Mouse (Mus musculus) midbrain, embryonic 12.5 days (tissue): Measurements from ENCODE around the gene Olfr33. TPM values are rescaled to one million over a fixed set of nuclear protein-coding genes. Genes with fewer than 3 reads are reported as not detected.

Source experiments
- ATAC-seq: fragments of 200-750 bp; cut with Nextera tagmentation; 2 replicates; pipeline ENCODE4 v1.8.0; 2017; ENCODE audit warnings: low read depth, moderate TSS enrichment, moderate library complexity; ENCODE audit not compliant: low FRiP score
- H3K27ac ChIP-seq: fragments of 300-500 bp; sonication (generic); replicated peaks from 2 replicates; pipeline ENCODE4 v1.5.1; 2016; ENCODE audit warnings: mild to moderate bottlenecking
- H3K27me3 ChIP-seq: fragments of 300-500 bp; sonication (generic); 2 replicates; pipeline ENCODE4 v1.6.1; 2016; ENCODE audit warnings: mild to moderate bottlenecking
- H3K36me3 ChIP-seq: fragments of 300-500 bp; sonication (generic); 2 replicates; pipeline ENCODE4 v1.6.1; 2016
- H3K4me1 ChIP-seq: fragments of 300-500 bp; sonication (generic); 2 replicates; pipeline ENCODE4 v1.6.1; 2016
- H3K4me2 ChIP-seq: fragments of 300-500 bp; sonication (generic); replicated peaks from 2 replicates; pipeline ENCODE4 v1.6.1; 2016; ENCODE audit warnings: mild to moderate bottlenecking, moderate library complexity
- H3K4me3 ChIP-seq: fragments of 300-500 bp; sonication (generic); 2 replicates; pipeline ENCODE4 v1.5.1; 2016; ENCODE audit warnings: mild to moderate bottlenecking
- H3K9ac ChIP-seq: fragments of 300-500 bp; sonication (generic); replicated peaks from 2 replicates; pipeline ENCODE4 v1.6.1; 2016; ENCODE audit warnings: mild to moderate bottlenecking, moderate library complexity
- H3K9me3 ChIP-seq: fragments of 300-500 bp; sonication (generic); 2 replicates; pipeline ENCODE4 v1.6.1; 2016; ENCODE audit warnings: mild to moderate bottlenecking
- WGBS: fragments of 180-500 bp; shearing (Covaris S2); methylation state at CpG from one replicate; pipeline ENCODE4 v1.1.7; 2016; 5-methylcytosine and 5-hydroxymethylcytosine counted together
- polyA plus RNA-seq: library from polyadenylated mRNA; unstranded; fragments of >200 nt; fragmentation: Nextera tagmentation; extraction: Ambion mirVana; gene quantifications from 2 replicates; pipeline ENCODE4 v1.2.1, GENCODE M21; 2016

Olfr33 gene
- polyA plus RNA-seq, 1 experiment from 2014 or later: not detected

DNA sequence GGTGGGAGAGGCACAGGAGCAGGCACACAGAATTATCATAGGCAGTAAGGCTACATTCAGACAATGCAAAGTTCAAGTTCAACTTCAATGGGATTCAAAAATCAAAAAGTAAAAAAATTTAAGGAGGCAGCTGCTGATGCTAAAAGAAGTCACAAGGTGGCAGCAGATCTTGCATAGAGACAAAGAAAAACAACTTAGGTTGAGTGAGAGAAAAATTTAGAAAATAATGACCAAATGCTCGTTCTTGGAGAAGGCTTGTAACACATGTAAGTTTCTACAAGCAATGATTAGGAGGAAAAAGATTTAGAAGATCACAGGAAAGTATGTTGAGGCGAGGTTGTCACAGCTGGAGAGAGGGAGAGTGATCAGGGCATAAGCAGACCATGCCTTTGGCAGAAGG, 53.5 kb downstream of the Olfr33 start:
- Histone ChIP-seq H3K4me1 (no peaks in the 10 kb centered on the region), H3K27ac (no peak overlapping the region), H3K36me3 (no peaks in the 10 kb centered on the region), H3K9ac (no peak overlapping the region), H3K4me2 (no peak overlapping the region), H3K4me3 (no peak overlapping the region), H3K27me3 (no peaks in the 10 kb centered on the region), H3K9me3 (no peaks in the 10 kb centered on the region)
- WGBS: 41% methylated on average over 2 of the region's 2 CpGs
- no peak for ATAC-seq

GRCm38 (mm10) chr7:102664599-102664998, 54.3 kb downstream of the Olfr33 start, which contains the start of gene Olfr556:
TSS of gene Olfr556 (plus strand) at chr7:102664899.
- H3K4me1 ChIP-seq: no peaks in the 10 kb centered on the region
- WGBS: 41% methylated on average over 3 of the region's 3 CpGs

More at GRCm38 (mm10) chr7:102664599-102664998, 54.3 kb downstream of the Olfr33 start, which contains the start of gene Olfr556:
- Histone ChIP-seq H3K27ac (no peak within 1 kb of the TSS), H3K9me3 (no peaks in the 10 kb centered on the region), H3K4me3 (no peak within 1 kb of the TSS), H3K27me3 (no peaks in the 10 kb centered on the region), H3K4me2 (no peak within 1 kb of the TSS), H3K9ac (no peak within 1 kb of the TSS), H3K36me3 (no peaks in the 10 kb centered on the region)
- ATAC-seq: no peak

Other genes starting within 250 kb of the Olfr33 start
- gene Olfr543, start 237.4 kb downstream of the Olfr33 start, polyA plus RNA-seq: 0.46 and 0.80 TPM in 2 replicates
- gene Olfr544, start 230.8 kb downstream of the Olfr33 start, polyA plus RNA-seq: 0.20 and 0.24 TPM in 2 replicates
- 0.11 and 0.14 TPM in 2 replicates for gene Olfr545, start 219.5 kb downstream of the Olfr33 start, polyA plus RNA-seq
- not detected in 2 replicates for gene Olfr547, start 184.3 kb downstream of the Olfr33 start, polyA plus RNA-seq
- not detected in 2 replicates for gene Olfr548-ps1, start 178.2 kb downstream of the Olfr33 start, polyA plus RNA-seq
- not detected in 2 replicates for gene Olfr549, start 169.2 kb downstream of the Olfr33 start, polyA plus RNA-seq
- 0.26 and 0.94 TPM in 2 replicates for gene Trim21, start 153.6 kb downstream of the Olfr33 start, polyA plus RNA-seq
- not detected in 2 replicates for gene Olfr550, start 147.6 kb downstream of the Olfr33 start, polyA plus RNA-seq
- not detected in 2 replicates for gene Olfr551, start 127.2 kb downstream of the Olfr33 start, polyA plus RNA-seq
- not detected in 2 replicates for gene Olfr552, start 121.3 kb downstream of the Olfr33 start, polyA plus RNA-seq
- gene Olfr553, start 100.9 kb downstream of the Olfr33 start, polyA plus RNA-seq: not detected in 2 replicates
- gene Olfr554, start 80.6 kb downstream of the Olfr33 start, polyA plus RNA-seq: not detected in 2 replicates
- gene Olfr555, start 60.2 kb downstream of the Olfr33 start, polyA plus RNA-seq: not detected in 2 replicates
- gene Olfr556, start 54.2 kb downstream of the Olfr33 start, polyA plus RNA-seq: not detected in 2 replicates
- 9.5 and 9.6 TPM in 2 replicates for gene Trim68, start 31.7 kb downstream of the Olfr33 start, polyA plus RNA-seq
- gene Olfr557, start 23.2 kb downstream of the Olfr33 start, polyA plus RNA-seq: not detected in 2 replicates
- not detected in 2 replicates for gene Olfr558, start 16.9 kb downstream of the Olfr33 start, polyA plus RNA-seq
- not detected in 2 replicates for gene Olfr559, start 8.4 kb upstream of the Olfr33 start, polyA plus RNA-seq
- gene Olfr560, start 40.3 kb upstream of the Olfr33 start, polyA plus RNA-seq: not detected in 2 replicates
- gene Olfr78, start 40.4 kb upstream of the Olfr33 start, polyA plus RNA-seq: not detected in 2 replicates
- not detected in 2 replicates for gene Olfr561, start 52.2 kb upstream of the Olfr33 start, polyA plus RNA-seq
- gene Olfr564, start 84.4 kb upstream of the Olfr33 start, polyA plus RNA-seq: not detected in 2 replicates
- gene Olfr566, start 139.7 kb upstream of the Olfr33 start, polyA plus RNA-seq: not detected in 2 replicates
- not detected in 2 replicates for gene Olfr568, start 158.1 kb upstream of the Olfr33 start, polyA plus RNA-seq
- gene Olfr569, start 171.8 kb upstream of the Olfr33 start, polyA plus RNA-seq: not detected in 2 replicates
- gene Olfr570, start 175.5 kb upstream of the Olfr33 start, polyA plus RNA-seq: not detected in 2 replicates
- not detected in 2 replicates for gene Olfr571, start 198.5 kb upstream of the Olfr33 start, polyA plus RNA-seq
- not detected in 2 replicates for gene Olfr572, start 205.3 kb upstream of the Olfr33 start, polyA plus RNA-seq
- gene Olfr573-ps1, start 223.5 kb upstream of the Olfr33 start, polyA plus RNA-seq: not detected in 2 replicates
- not detected in 2 replicates for gene Olfr574, start 229.4 kb upstream of the Olfr33 start, polyA plus RNA-seq
- not detected in 2 replicates for gene Olfr575, start 239.7 kb upstream of the Olfr33 start, polyA plus RNA-seq
- gene Olfr576, start 243.6 kb upstream of the Olfr33 start, polyA plus RNA-seq: not detected in 2 replicates